Mouse (Mus musculus): ENCODE data around the gene Gpatch8.
A peak's percentile ranks its signal among the peaks of the same experiment; 100 is the strongest.
"Not testable (repeated sequence)": the region's sequence is repeated elsewhere in the genome, so short reads cannot be mapped to it uniquely, and the experiment has no call there.

The Gpatch8 gene

GRCm38 (mm10) chr11:102572866-102573663, 16.9 kb upstream of the Gpatch8 start:
- DNase-seq (ENCODE audit: low read depth, low spot score), result peak; percentile 68

- DNase-seq (ENCODE audit: low read depth, low spot score), result no peak
Observed at GRCm38 (mm10) chr11:102568756-102569377, 12.7 kb upstream of the Gpatch8 start.

GRCm38 (mm10) chr11:102568191-102568590, 12.0 kb upstream of the Gpatch8 start:
- DNase-seq (ENCODE audit: low read depth, low spot score), result no peak

GRCm38 (mm10) chr11:102567723-102568122, 11.5 kb upstream of the Gpatch8 start:
- no peak for DNase-seq (ENCODE audit: low read depth, low spot score)

GRCm38 (mm10) chr11:102567157-102567556, 11.0 kb upstream of the Gpatch8 start:
- no peak for DNase-seq (ENCODE audit: low read depth, low spot score)

GRCm38 (mm10) chr11:102566290-102566689, 10.1 kb upstream of the Gpatch8 start:
- no peak for DNase-seq (ENCODE audit: low read depth, low spot score)

- DNase-seq (ENCODE audit: low read depth, low spot score), result no peak
Observed at GRCm38 (mm10) chr11:102565741-102566140, 9.5 kb upstream of the Gpatch8 start.

- not testable (repeated sequence) for DNase-seq (ENCODE audit: low read depth, low spot score)
Observed at GRCm38 (mm10) chr11:102564952-102565671, 8.9 kb upstream of the Gpatch8 start.

GRCm38 (mm10) chr11:102558704-102559103, 2.5 kb upstream of the Gpatch8 start:
- DNase-seq (ENCODE audit: low read depth, low spot score), result no peak

GRCm38 (mm10) chr11:102557386-102557785, 1.2 kb upstream of the Gpatch8 start:
- DNase-seq (ENCODE audit: low read depth, low spot score), result no peak

GRCm38 (mm10) chr11:102556716-102557074, 503 bp upstream of the Gpatch8 start:
- DNase-seq (ENCODE audit: low read depth, low spot score), result no peak

GRCm38 (mm10) chr11:102555400-102556030, 677 bp downstream of the Gpatch8 start:
- DNase-seq (ENCODE audit: low read depth, low spot score), result no peak

- no peak for DNase-seq (ENCODE audit: low read depth, low spot score)
Observed at GRCm38 (mm10) chr11:102552051-102552450, 4.1 kb downstream of the Gpatch8 start.

- DNase-seq (ENCODE audit: low read depth, low spot score), result no peak
Observed at GRCm38 (mm10) chr11:102551176-102551575, 5.0 kb downstream of the Gpatch8 start.

GRCm38 (mm10) chr11:102541471-102541870, 14.7 kb downstream of the Gpatch8 start:
- DNase-seq (ENCODE audit: low read depth, low spot score), result no peak

- not testable (repeated sequence) for DNase-seq (ENCODE audit: low read depth, low spot score)
Observed at GRCm38 (mm10) chr11:102540286-102540685, 15.9 kb downstream of the Gpatch8 start.

- no peak for DNase-seq (ENCODE audit: low read depth, low spot score)
Observed at GRCm38 (mm10) chr11:102539690-102540089, 16.5 kb downstream of the Gpatch8 start.

GRCm38 (mm10) chr11:102536210-102536609, 20.0 kb downstream of the Gpatch8 start:
- DNase-seq (ENCODE audit: low read depth, low spot score), result no peak

- no peak for DNase-seq (ENCODE audit: low read depth, low spot score)
Observed at GRCm38 (mm10) chr11:102534078-102534477, 22.1 kb downstream of the Gpatch8 start.

- DNase-seq (ENCODE audit: low read depth, low spot score), result peak; percentile 11
Observed at GRCm38 (mm10) chr11:102531425-102531824, 24.8 kb downstream of the Gpatch8 start.

- DNase-seq (ENCODE audit: low read depth, low spot score), result no peak
Observed at GRCm38 (mm10) chr11:102514793-102515424, 41.3 kb downstream of the Gpatch8 start.
